Mouse (Mus musculus): ENCODE results near the gene Gyg.

DNA sequence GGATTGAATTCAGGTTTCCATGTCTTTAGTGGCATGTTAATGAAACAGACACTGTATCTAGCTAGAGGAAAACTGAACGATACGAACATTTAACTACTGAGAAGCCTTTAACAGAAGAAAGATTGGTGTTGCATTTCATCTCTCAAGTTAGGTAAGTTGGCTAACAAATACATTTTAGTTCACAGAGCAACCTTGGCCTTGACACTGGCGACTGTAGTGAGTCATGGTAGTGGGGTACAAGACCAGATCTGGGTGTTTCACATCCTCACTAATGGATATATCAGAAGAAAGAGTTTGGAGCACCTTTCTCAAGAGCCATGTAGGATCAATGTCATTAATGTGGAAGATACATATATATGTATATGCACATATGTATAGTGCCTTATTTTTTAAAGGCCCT, 3.5 kb downstream of the Gyg start:
- no peak for TF ChIP-seq CTCF (IDR thresholded peaks at IDR 0.05; ENCODE audit: low read depth, low read length)
- TF ChIP-seq POLR2AphosphoS5 (IDR thresholded peaks at IDR 0.05; ENCODE audit: insufficient replicate concordance, low read depth, low read length) = no peak
- no peak for TF ChIP-seq GATA1 (IDR thresholded peaks at IDR 0.05; ENCODE audit: borderline replicate concordance, low read length)
- no peak for TF ChIP-seq GATA2 (IDR thresholded peaks at IDR 0.05; ENCODE audit: borderline replicate concordance, low read depth, low read length)

Measured in G1E (cell line).